Mouse (Mus musculus) liver, adult 2 months (tissue): ENCODE data around the gene Plod2.

Source experiments
- CTCF ChIP-seq: fragments of 200-500 bp; IDR thresholded peaks from 2 replicates; pipeline ENCODE4 v1.5.1; 2011; ENCODE audit warnings: low read depth, low read length, control low read depth
- POLR2A ChIP-seq: fragments of 200-500 bp; IDR thresholded peaks from 2 replicates; pipeline ENCODE4 v1.6.1; 2011; ENCODE audit warnings: low read length, control low read depth; ENCODE audit not compliant: insufficient read depth; ENCODE audit errors: extremely low read depth

DNA sequence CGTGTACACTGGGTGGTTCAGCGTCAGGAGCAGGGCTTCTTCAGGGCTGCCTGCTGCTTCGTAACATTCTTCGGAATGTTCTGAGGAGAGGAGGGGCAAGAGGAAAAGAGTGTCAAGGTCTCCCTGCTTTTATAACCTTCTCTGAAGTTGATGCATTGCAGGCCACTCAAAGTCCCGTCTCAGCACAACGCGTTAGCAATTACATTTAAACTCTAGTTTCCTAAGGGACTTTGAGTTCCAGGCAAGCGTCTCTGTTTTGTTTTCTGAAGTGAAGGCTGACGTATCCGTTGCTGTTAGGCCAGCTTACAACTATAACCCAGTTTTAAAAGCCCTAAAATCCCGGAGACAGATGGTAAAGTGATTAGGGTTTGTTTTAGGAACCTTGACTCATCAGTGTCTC lies 55.8 kb downstream of the Plod2 start:
- TF ChIP-seq CTCF, result no peak
- no peak for TF ChIP-seq POLR2A
